Mouse (Mus musculus) neural tube, embryonic 15.5 days (tissue): ENCODE data around the gene Emb. TPM values are rescaled to one million over a fixed set of nuclear protein-coding genes. Genes with fewer than 3 reads are reported as not detected.

Experiments used
- ATAC-seq: fragments of 200-750 bp; cut with Nextera tagmentation; 2 replicates; pipeline ENCODE4 v1.8.0; 2017; ENCODE audit warnings: mild to moderate bottlenecking, moderate TSS enrichment, moderate library complexity; ENCODE audit not compliant: low FRiP score
- H3K27ac ChIP-seq: fragments of 300-500 bp; sonication (generic); replicated peaks from 2 replicates; pipeline ENCODE4 v1.5.1; 2015; ENCODE audit warnings: mild to moderate bottlenecking, inconsistent platforms
- H3K27me3 ChIP-seq: fragments of 300-500 bp; sonication (generic); replicated peaks from 2 replicates; pipeline ENCODE4 v1.6.1; 2015; ENCODE audit warnings: inconsistent platforms
- H3K36me3 ChIP-seq: fragments of 300-500 bp; sonication (generic); 2 replicates; pipeline ENCODE4 v1.6.1; 2015; ENCODE audit warnings: inconsistent platforms
- H3K4me1 ChIP-seq: fragments of 300-500 bp; sonication (generic); 2 replicates; pipeline ENCODE4 v1.6.1; 2015; ENCODE audit warnings: inconsistent platforms
- H3K4me2 ChIP-seq: fragments of 300-500 bp; sonication (generic); 2 replicates; pipeline ENCODE4 v1.6.1; 2015; ENCODE audit warnings: inconsistent platforms, mild to moderate bottlenecking, moderate library complexity
- H3K4me3 ChIP-seq: fragments of 300-500 bp; sonication (generic); replicated peaks from 2 replicates; pipeline ENCODE4 v1.5.1; 2015; ENCODE audit warnings: mild to moderate bottlenecking, inconsistent platforms
- H3K9ac ChIP-seq: fragments of 300-500 bp; sonication (generic); replicated peaks from 2 replicates; pipeline ENCODE4 v1.6.1; 2015; ENCODE audit warnings: mild to moderate bottlenecking, inconsistent platforms
- H3K9me3 ChIP-seq: fragments of 300-500 bp; sonication (generic); replicated peaks from 2 replicates; pipeline ENCODE4 v1.6.1; 2016; ENCODE audit warnings: inconsistent platforms
- WGBS: fragments of 180-500 bp; shearing (Covaris S2); methylation state at CpG from one replicate; pipeline ENCODE4 v1.1.7; 2015; ENCODE audit warnings: mixed read lengths; 5-methylcytosine and 5-hydroxymethylcytosine counted together
- polyA plus RNA-seq: library from polyadenylated mRNA; unstranded; fragments of >200 nt; fragmentation: Nextera tagmentation; extraction: Ambion mirVana; gene quantifications from 2 replicates; pipeline ENCODE4 v1.2.1, GENCODE M21; 2015

Emb gene
- polyA plus RNA-seq, 1 experiment from 2014 or later = 13.7 TPM

- no peaks in the 10 kb centered on the region for H3K36me3 ChIP-seq
- no peak overlapping the region for H3K9ac ChIP-seq
- 48% methylated on average over 22 of the region's 22 CpGs for WGBS
- H3K27me3 ChIP-seq = no peaks in the 10 kb centered on the region
- H3K4me3 ChIP-seq = no peak overlapping the region
- H3K9me3 ChIP-seq = no peaks in the 10 kb centered on the region
- no peaks in the 10 kb centered on the region for H3K4me1 ChIP-seq
- peak; percentile 65; the same call in 1 of the 2 replicates for ATAC-seq
- H3K4me2 ChIP-seq = no peak overlapping the region
- no peak overlapping the region for H3K27ac ChIP-seq
These were observed 5.4 kb upstream of the Emb start for GRCm38 (mm10) chr13:117202755-117203471.

- H3K27ac ChIP-seq = no peak overlapping the region
- H3K9ac ChIP-seq = no peak overlapping the region
- H3K4me3 ChIP-seq = no peak overlapping the region
- H3K4me2 ChIP-seq = no peak overlapping the region
- ATAC-seq = no peak
- H3K27me3 ChIP-seq = no peaks in the 10 kb centered on the region
- 92% methylated on average over 7 of the region's 7 CpGs for whole genome bisulfite sequencing
- H3K9me3 ChIP-seq = no peaks in the 10 kb centered on the region
- H3K36me3 ChIP-seq = no peaks in the 10 kb centered on the region
- H3K4me1 ChIP-seq = no peaks in the 10 kb centered on the region
These were observed 3.7 kb upstream of the Emb start for GRCm38 (mm10) chr13:117204685-117205084.

- no peak overlapping the region for H3K4me2 ChIP-seq
- H3K4me1 ChIP-seq = no peaks in the 10 kb centered on the region
- H3K4me3 ChIP-seq = no peak overlapping the region
- H3K36me3 ChIP-seq = no peaks in the 10 kb centered on the region
- no peaks in the 10 kb centered on the region for H3K27me3 ChIP-seq
- 94% methylated on average over 8 of the region's 8 CpGs for WGBS
- no peak overlapping the region for H3K27ac ChIP-seq
- no peaks in the 10 kb centered on the region for H3K9me3 ChIP-seq
- no peak overlapping the region for H3K9ac ChIP-seq
- no peak for ATAC-seq
These were observed 2.3 kb upstream of the Emb start for GRCm38 (mm10) chr13:117206066-117206465.

GRCm38 (mm10) chr13:117211386-117211875 lies 3.1 kb downstream of the Emb start:
- Histone ChIP-seq H3K4me1 (no peaks in the 10 kb centered on the region), H3K9ac (no peak overlapping the region), H3K4me2 (no peak overlapping the region), H3K36me3 (no peaks in the 10 kb centered on the region), H3K4me3 (no peak overlapping the region), H3K27ac (no peak overlapping the region), H3K27me3 (no peaks in the 10 kb centered on the region), H3K9me3 (no peaks in the 10 kb centered on the region)
- WGBS = 48% methylated on average over 11 of the region's 11 CpGs
- no peak for ATAC-seq

DNA sequence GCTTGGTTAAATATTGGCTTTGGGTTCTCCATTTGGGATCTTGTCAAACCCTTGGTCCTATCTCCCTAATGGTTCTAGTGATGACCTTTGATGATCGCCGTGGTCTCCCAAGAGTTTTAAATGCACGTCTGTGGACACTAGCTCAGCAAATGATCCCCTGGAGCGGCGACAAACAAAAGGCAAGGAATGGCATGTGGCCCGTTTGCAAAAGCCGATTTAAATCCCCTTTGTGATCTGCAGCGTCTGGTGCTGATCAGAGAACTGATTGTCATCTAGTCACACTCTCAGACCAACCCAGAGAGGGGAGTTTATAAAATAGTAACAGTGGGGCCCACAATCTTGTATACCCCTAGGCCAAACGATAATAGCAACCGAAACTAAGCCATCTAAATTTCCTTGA lies 7.1 kb downstream of the Emb start:
- H3K27ac ChIP-seq = no peak overlapping the region
- no peak for ATAC-seq
- no peak overlapping the region for H3K4me2 ChIP-seq
- no peaks in the 10 kb centered on the region for H3K27me3 ChIP-seq
- no peaks in the 10 kb centered on the region for H3K9me3 ChIP-seq
- 10% methylated on average over 10 of the region's 10 CpGs for WGBS
- no peak overlapping the region for H3K4me3 ChIP-seq
- H3K4me1 ChIP-seq = peaks cover 9% of the 10 kb centered on the region
- no peak overlapping the region for H3K9ac ChIP-seq
- H3K36me3 ChIP-seq = no peaks in the 10 kb centered on the region

DNA sequence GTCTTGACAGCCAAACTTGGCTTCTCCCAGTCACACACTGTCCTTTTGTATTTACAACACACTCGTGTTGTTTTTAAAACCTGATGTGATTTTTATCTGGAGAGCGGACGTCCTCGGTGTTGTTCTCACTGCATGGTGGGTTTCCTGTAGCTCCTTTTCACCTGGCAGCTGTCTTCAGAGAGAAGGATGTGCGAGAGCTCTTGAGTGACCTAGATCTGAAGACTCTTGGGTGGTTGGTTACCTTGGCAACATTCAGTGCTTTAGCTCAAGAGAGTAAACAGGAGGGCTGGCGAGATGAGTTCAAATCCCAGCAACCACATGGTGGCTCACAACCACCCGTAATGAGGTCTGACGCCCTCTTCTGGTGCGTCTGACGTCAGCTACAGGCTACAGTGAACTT lies 7.8 kb downstream of the Emb start:
- Histone ChIP-seq H3K9ac (no peak overlapping the region), H3K4me1 (peaks cover 11% of the 10 kb centered on the region), H3K9me3 (no peaks in the 10 kb centered on the region), H3K27ac (no peak overlapping the region), H3K4me2 (no peak overlapping the region), H3K4me3 (no peak overlapping the region), H3K36me3 (no peaks in the 10 kb centered on the region), H3K27me3 (no peaks in the 10 kb centered on the region)
- no peak for ATAC-seq
- 28% methylated on average over 10 of the region's 10 CpGs for WGBS

DNA sequence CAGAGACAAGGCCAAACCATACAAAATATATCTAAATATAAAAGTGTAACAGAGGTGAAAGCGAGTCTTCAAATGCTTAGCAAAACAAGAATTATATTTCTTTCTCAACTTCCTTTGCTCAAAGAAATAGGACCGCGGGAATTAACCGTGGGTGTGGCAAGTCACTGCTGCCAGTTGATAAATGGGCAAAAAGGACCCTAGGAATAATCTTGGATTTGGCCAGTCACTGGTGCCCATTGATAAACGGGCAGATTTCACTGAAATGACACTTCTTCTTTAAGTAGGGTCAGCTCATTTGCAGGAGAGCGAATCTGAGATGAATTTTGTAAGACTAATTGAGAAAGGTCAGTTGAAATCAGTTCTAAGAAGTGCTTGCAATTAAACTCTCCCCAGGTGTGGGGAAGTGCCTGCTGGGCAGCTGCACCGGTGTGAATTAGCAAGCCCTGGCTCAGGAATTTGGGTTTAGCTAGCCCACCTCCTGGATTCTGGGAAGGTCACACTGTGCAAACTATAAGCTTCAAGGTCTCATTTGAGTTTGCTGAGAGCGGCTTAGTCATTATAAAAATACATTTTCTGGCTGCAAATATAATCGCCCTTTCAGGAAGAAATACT lies 8.5 kb downstream of the Emb start:
- Histone ChIP-seq H3K9ac (no peak overlapping the region), H3K27ac (no peak overlapping the region), H3K9me3 (no peaks in the 10 kb centered on the region), H3K4me2 (no peak overlapping the region), H3K4me3 (no peak overlapping the region), H3K36me3 (no peaks in the 10 kb centered on the region), H3K27me3 (no peaks in the 10 kb centered on the region), H3K4me1 (peaks cover 17% of the 10 kb centered on the region)
- ATAC-seq = no peak
- 35% methylated on average over 9 of the region's 9 CpGs for WGBS

- H3K4me2 ChIP-seq = no peak overlapping the region
- no peak overlapping the region for H3K4me3 ChIP-seq
- H3K4me1 ChIP-seq = peaks cover 24% of the 10 kb centered on the region
- no peaks in the 10 kb centered on the region for H3K9me3 ChIP-seq
- no peaks in the 10 kb centered on the region for H3K36me3 ChIP-seq
- H3K27ac ChIP-seq = no peak overlapping the region
- WGBS = 74% methylated on average over 11 of the region's 11 CpGs
- no peaks in the 10 kb centered on the region for H3K27me3 ChIP-seq
- no peak overlapping the region for H3K9ac ChIP-seq
- no peak for ATAC-seq
These were observed 9.3 kb downstream of the Emb start for GRCm38 (mm10) chr13:117217621-117218020.

- peaks cover 24% of the 10 kb centered on the region for H3K4me1 ChIP-seq
These were observed 9.8 kb downstream of the Emb start for GRCm38 (mm10) chr13:117218092-117218491.

GRCm38 (mm10) chr13:117219871-117220500 lies 11.7 kb downstream of the Emb start:
- Histone ChIP-seq H3K27me3 (no peaks in the 10 kb centered on the region), H3K36me3 (no peaks in the 10 kb centered on the region), H3K4me2 (peak overlapping the region; percentile 83), H3K9ac (peak overlapping the region; percentile 80), H3K4me3 (peak overlapping the region; percentile 81), H3K27ac (peak overlapping the region; percentile 81), H3K9me3 (no peaks in the 10 kb centered on the region), H3K4me1 (peaks cover 24% of the 10 kb centered on the region)
- 4% methylated on average over 16 of the region's 16 CpGs for WGBS
- ATAC-seq = peak; percentile 21; the same call in 1 of the 2 replicates

More at GRCm38 (mm10) chr13:117218092-117218491, 9.8 kb downstream of the Emb start:
- Histone ChIP-seq H3K27me3 (no peaks in the 10 kb centered on the region), H3K9ac (no peak overlapping the region), H3K36me3 (no peaks in the 10 kb centered on the region), H3K4me3 (no peak overlapping the region), H3K4me2 (no peak overlapping the region), H3K9me3 (no peaks in the 10 kb centered on the region), H3K27ac (no peak overlapping the region)
- WGBS = 93% methylated on average over 2 of the region's 2 CpGs
- no peak for ATAC-seq

DNA sequence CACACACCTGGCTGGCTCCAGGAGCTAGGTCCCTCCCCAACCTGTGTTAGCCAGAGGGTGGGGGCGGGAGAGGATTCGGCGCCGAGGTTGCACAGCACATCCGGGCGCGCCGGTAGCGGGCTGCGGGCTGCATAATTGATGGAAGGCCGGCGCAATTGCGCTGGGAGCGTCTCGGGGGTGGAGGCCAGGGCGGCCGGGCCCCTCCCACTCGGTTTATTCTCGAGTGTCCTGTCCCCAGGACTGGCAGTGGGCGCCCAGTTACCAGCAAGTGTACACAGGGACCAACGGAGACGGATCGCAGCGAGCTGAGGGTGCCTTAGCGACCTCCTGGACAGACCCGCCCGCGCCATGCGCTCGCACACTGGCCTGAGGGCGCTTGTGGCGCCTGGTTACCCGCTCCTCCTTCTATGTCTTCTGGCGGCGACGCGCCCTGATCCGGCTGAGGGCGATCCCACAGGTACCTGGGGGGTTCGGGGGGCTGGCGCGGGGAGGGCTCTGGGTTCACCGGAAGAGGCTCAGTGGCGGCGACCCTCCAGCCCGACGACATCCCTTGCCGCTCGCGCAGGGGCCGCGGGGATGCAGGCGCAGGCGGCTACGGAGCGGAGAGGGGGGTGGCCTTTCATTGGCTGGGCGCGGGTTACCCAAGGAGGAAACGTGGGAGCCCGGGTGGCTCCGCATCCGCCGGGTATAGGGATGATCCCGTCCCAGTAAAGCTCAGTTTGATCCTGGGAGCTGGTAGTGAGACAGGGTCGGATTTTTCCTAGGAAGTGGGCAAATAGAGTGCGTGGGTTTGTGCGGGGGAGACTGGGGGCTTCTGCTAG lies 12.4 kb downstream of the Emb start, which contains the start of gene Gm17509:
Gm17509 (minus strand) TSS at position 575 of the 821 bp plus-strand sequence.
- under 1% methylated on average over 67 of the region's 67 CpGs for WGBS
- Histone ChIP-seq H3K4me3 (peak within 1 kb of the TSS; percentile 81), H3K9ac (peak within 1 kb of the TSS; percentile 80), H3K27me3 (no peaks in the 10 kb centered on the region), H3K36me3 (no peaks in the 10 kb centered on the region), H3K4me2 (peak within 1 kb of the TSS; percentile 83), H3K27ac (peak within 1 kb of the TSS; percentile 81), H3K4me1 (peaks cover 24% of the 10 kb centered on the region), H3K9me3 (no peaks in the 10 kb centered on the region)
- peak; percentile 92 for ATAC-seq
